Mouse (Mus musculus) forebrain, embryonic 15.5 days (tissue): Measurements from ENCODE around the gene Fgfrl1. TPM values are rescaled to one million over a fixed set of nuclear protein-coding genes. Genes with fewer than 3 reads are reported as not detected.
"Not testable (repeated sequence)": the region's sequence is repeated elsewhere in the genome, so short reads cannot be mapped to it uniquely, and the experiment has no call there.

Source experiments
- ATAC-seq: fragments of 200-750 bp; cut with Nextera tagmentation; replicated peaks from 2 replicates; pipeline ENCODE4 v1.8.0; 2017; ENCODE audit warnings: mild to moderate bottlenecking, moderate TSS enrichment, moderate library complexity
- H3K27ac ChIP-seq: fragments of 300-500 bp; sonication (generic); replicated peaks from 2 replicates; pipeline ENCODE4 v1.5.1; 2015; ENCODE audit warnings: mild to moderate bottlenecking, inconsistent platforms
- H3K27me3 ChIP-seq: fragments of 300-500 bp; sonication (generic); 2 replicates; pipeline ENCODE4 v1.6.1; 2015; ENCODE audit warnings: inconsistent platforms
- H3K36me3 ChIP-seq: fragments of 300-500 bp; sonication (generic); 2 replicates; pipeline ENCODE4 v1.6.1; 2015; ENCODE audit warnings: mild to moderate bottlenecking, inconsistent platforms
- H3K4me1 ChIP-seq: fragments of 300-500 bp; sonication (generic); 2 replicates; pipeline ENCODE4 v1.6.1; 2015; ENCODE audit warnings: inconsistent platforms
- H3K4me2 ChIP-seq: fragments of 300-500 bp; sonication (generic); replicated peaks from 2 replicates; pipeline ENCODE4 v1.6.1; 2015; ENCODE audit warnings: mild to moderate bottlenecking, inconsistent platforms
- H3K4me3 ChIP-seq: fragments of 300-500 bp; sonication (generic); 2 replicates; pipeline ENCODE4 v1.5.1; 2015; ENCODE audit warnings: mild to moderate bottlenecking, inconsistent platforms
- H3K9ac ChIP-seq: fragments of 300-500 bp; sonication (generic); replicated peaks from 2 replicates; pipeline ENCODE4 v1.6.1; 2015; ENCODE audit warnings: mild to moderate bottlenecking, inconsistent platforms
- H3K9me3 ChIP-seq: fragments of 300-500 bp; sonication (generic); 2 replicates; pipeline ENCODE4 v1.6.1; 2016; ENCODE audit warnings: inconsistent platforms
- WGBS: fragments of 180-500 bp; shearing (Covaris S2); methylation state at CpG from one replicate; pipeline ENCODE4 v1.1.7; 2015; ENCODE audit warnings: mixed read lengths; 5-methylcytosine and 5-hydroxymethylcytosine counted together
- polyA plus RNA-seq: library from polyadenylated mRNA; unstranded; fragments of >200 nt; fragmentation: Nextera tagmentation; extraction: Ambion mirVana; gene quantifications from 2 replicates; pipeline ENCODE4 v1.2.1, GENCODE M21; 2015

Fgfrl1 gene
- polyA plus RNA-seq, 1 experiment from 2014 or later = 9.4 TPM

DNA sequence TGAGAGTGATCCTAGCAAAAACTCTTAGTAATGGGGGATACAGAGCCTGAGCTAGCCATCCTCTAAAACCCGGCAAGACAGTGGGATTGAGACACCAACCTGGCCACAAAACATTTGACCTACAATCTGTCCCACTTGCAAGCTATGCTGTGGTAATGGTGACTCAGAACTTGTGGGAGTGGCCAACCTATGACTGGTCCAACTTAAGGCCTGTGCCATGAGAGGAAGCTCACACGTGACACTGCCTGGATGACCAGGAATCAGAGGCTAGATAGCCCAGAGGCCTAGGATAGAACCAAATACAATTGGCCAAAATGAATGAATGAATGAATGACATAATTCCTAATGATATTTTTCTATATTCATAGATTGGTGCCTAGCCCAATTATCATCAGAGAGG lies 49.7 kb downstream of the Fgfrl1 start:
- H3K4me1 ChIP-seq = no peaks in the 10 kb centered on the region
- WGBS = 86% methylated on average over 2 of the region's 2 CpGs

DNA sequence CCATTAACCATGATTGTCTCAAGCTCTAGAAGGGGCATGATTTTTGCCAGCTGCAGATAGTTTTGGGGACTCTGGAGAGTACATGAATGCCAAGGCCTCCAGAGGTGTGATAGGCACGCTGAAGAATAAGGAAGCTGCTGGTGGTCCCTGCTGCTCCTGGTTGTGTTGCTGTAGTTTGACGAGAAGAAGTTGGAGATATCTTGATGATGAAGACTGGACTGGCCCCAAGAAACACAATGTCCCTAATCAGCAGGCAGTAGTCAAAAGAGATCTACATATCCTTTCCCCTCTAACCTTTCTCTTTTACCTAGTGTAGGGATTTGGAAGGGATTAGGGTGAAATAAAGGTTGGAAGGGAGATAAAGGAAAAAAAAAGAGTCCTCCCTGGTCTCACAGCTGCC lies 50.4 kb downstream of the Fgfrl1 start:
- no peaks in the 10 kb centered on the region for H3K27me3 ChIP-seq
- H3K27ac ChIP-seq = no peak overlapping the region
- no peak overlapping the region for H3K4me3 ChIP-seq
- no peak overlapping the region for H3K9ac ChIP-seq
- H3K4me1 ChIP-seq = no peaks in the 10 kb centered on the region
- WGBS = 66% methylated on average over 2 of the region's 2 CpGs
- ATAC-seq = no peak
- H3K9me3 ChIP-seq = no peaks in the 10 kb centered on the region
- H3K4me2 ChIP-seq = no peak overlapping the region
- H3K36me3 ChIP-seq = no peaks in the 10 kb centered on the region

More for the DNA sequence above, 49.7 kb downstream of the Fgfrl1 start:
- Histone ChIP-seq H3K27ac (no peak overlapping the region), H3K36me3 (no peaks in the 10 kb centered on the region), H3K4me3 (no peak overlapping the region), H3K9ac (no peak overlapping the region), H3K9me3 (no peaks in the 10 kb centered on the region), H3K4me2 (no peak overlapping the region), H3K27me3 (no peaks in the 10 kb centered on the region)
- no peak for ATAC-seq

DNA sequence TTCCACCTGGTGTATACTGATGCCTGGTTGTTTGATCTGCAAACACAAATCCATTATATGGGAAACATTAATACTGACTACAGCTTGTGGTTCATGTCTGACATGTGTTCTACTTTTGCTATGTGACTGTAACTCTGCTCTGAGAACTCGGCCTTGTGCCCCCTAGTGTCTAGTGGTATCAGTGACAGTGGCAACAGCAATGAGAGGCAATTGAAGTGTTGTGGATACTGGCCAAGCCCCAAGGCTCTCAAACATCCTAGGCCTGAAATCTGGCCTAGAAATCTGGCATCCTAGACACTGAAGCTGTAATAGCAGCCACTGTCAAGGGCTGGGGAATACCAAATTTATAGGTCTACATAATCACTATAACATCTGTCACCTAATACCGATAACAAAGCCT lies 51.7 kb downstream of the Fgfrl1 start:
- no peaks in the 10 kb centered on the region for H3K36me3 ChIP-seq
- no peak overlapping the region for H3K4me2 ChIP-seq
- no peak overlapping the region for H3K9ac ChIP-seq
- no peak for ATAC-seq
- no peaks in the 10 kb centered on the region for H3K27me3 ChIP-seq
- WGBS = 78% methylated on average over 2 of the region's 2 CpGs
- H3K4me1 ChIP-seq = no peaks in the 10 kb centered on the region
- no peak overlapping the region for H3K4me3 ChIP-seq
- H3K27ac ChIP-seq = no peak overlapping the region
- no peaks in the 10 kb centered on the region for H3K9me3 ChIP-seq

DNA sequence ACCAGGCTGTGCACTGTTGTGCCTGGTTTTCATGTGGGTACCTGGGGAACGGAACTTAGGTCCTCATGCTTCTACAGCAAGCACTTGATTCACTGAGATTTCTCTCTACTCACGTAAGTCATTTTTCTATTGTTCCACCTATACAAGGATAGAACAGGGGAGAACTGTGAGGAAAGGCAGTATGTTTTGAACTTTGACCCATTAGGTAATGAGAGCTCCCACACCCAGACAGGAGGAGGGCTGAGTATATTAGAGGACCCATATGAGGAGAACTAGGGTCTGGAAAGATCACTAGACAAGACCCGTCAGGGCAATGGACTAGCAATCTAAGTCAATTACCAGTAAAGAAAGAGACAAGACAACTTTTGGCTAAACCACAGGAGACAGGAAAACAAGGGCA lies 52.4 kb downstream of the Fgfrl1 start:
- Histone ChIP-seq H3K9me3 (no peaks in the 10 kb centered on the region), H3K4me3 (no peak overlapping the region), H3K36me3 (no peaks in the 10 kb centered on the region), H3K9ac (no peak overlapping the region), H3K27ac (no peak overlapping the region), H3K27me3 (no peaks in the 10 kb centered on the region), H3K4me2 (no peak overlapping the region), H3K4me1 (no peaks in the 10 kb centered on the region)
- 86% methylated on average over 3 of the region's 3 CpGs for WGBS
- ATAC-seq = no peak

DNA sequence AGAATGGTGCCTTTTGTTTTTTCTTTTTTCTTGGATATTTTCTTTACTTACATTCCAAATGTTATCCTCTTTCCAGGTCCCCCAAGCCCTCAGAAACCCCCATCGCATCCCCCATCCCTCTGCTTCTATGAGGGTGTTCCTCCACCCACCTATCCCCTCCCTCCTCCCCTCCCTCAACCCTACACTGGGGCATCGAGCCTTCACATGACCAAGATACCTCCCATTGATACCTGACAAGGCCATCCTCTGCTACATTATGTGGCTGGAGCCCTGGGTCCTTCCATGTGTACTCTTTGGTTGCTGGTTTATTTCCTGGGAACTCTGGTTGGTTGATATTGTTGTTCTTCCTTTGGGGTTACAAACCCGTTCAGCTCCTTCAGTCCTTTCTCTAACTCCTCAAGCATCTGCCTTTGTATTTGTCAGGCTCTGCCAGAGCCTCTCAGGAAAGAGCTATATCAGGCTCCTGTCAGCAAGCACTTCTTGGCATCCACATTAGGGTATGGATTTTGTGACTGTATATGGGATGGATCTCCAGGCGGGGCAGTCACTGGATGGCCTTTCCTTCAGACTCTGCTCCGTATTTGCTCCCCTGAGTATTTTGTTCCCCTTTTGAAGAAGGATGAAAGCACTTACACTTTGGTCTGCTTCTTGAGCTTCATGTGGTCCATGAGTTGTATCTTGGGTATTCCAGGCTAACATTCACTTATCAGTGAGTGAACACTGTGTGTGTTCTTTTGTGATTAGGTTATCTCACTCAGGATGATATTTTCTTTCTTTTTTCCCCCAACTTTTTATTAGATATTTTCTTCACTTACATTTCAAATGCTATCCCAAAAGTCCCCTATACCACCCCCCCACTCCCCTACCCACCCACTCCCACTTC lies 58.4 kb downstream of the Fgfrl1 start:
- 74% methylated on average over 5 of the region's 5 CpGs for WGBS
- Histone ChIP-seq H3K4me3 (no peak overlapping the region), H3K9me3 (no peaks in the 10 kb centered on the region), H3K4me2 (no peak overlapping the region), H3K4me1 (no peaks in the 10 kb centered on the region), H3K27me3 (no peaks in the 10 kb centered on the region), H3K36me3 (no peaks in the 10 kb centered on the region), H3K9ac (no peak overlapping the region), H3K27ac (no peak overlapping the region)
- ATAC-seq = no peak

DNA sequence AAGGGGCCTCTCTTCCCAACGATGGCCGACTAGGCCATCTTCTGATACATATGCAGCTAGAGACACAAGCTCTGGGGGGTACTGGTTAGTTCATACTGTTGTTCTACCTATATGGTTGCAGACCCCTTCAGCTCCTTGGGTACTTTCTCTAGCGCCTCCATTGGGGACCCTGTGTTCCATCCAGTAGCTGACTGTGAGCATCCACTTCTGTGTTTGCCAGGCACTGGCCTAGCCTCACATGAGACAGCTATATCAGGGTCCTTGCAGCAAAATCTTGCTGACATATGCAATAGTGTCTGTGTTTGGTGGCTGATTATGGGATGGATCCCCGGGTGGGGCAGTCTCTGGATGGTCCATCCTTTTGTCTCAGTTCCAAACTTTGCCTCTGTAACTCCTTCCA lies 59.1 kb downstream of the Fgfrl1 start:
- not testable (repeated sequence) for H3K9me3 ChIP-seq, H3K36me3 ChIP-seq, H3K4me2 ChIP-seq, ATAC-seq, H3K9ac ChIP-seq, H3K4me1 ChIP-seq, H3K27me3 ChIP-seq, H3K27ac ChIP-seq, H3K4me3 ChIP-seq
- WGBS = 87% methylated on average over 4 of the region's 4 CpGs

Other genes with a start within 250 kb of the Fgfrl1 start
- gene Mfsd7a, start 243.5 kb upstream of the Fgfrl1 start, polyA plus RNA-seq = 0.06 TPM in 2 replicates
- gene Pcgf3, start 231.2 kb upstream of the Fgfrl1 start, polyA plus RNA-seq = 33.3 and 36.5 TPM in 2 replicates
- 82.8 and 88.1 TPM in 2 replicates for gene Cplx1, start 142.4 kb upstream of the Fgfrl1 start, polyA plus RNA-seq
- gene Gak, start 62.6 kb upstream of the Fgfrl1 start, polyA plus RNA-seq = 55.5 and 56.4 TPM in 2 replicates
- 24.2 and 24.7 TPM in 2 replicates for gene Tmem175, start 62.6 kb upstream of the Fgfrl1 start, polyA plus RNA-seq
- 9.9 and 10.9 TPM in 2 replicates for gene Idua, start 32.1 kb upstream of the Fgfrl1 start, polyA plus RNA-seq
- gene Dgkq, start 22.7 kb upstream of the Fgfrl1 start, polyA plus RNA-seq = 23.6 and 24.4 TPM in 2 replicates
- gene Slc26a1, start 16.8 kb upstream of the Fgfrl1 start, polyA plus RNA-seq = 1.8 and 1.9 TPM in 2 replicates
- not detected in 2 replicates for gene Rnf212, start 82.6 kb downstream of the Fgfrl1 start, polyA plus RNA-seq
- not detected in 2 replicates for gene Tmed11, start 103.0 kb downstream of the Fgfrl1 start, polyA plus RNA-seq
- not detected in 2 replicates for gene Vmn2r8, start 116.5 kb downstream of the Fgfrl1 start, polyA plus RNA-seq
- gene Vmn2r9, start 160.2 kb downstream of the Fgfrl1 start, polyA plus RNA-seq = not detected in 2 replicates